Mouse (Mus musculus): ENCODE data around the gene Tapbp. TPM values are rescaled to one million over a fixed set of nuclear protein-coding genes. Genes with fewer than 3 reads are reported as not detected.
"Not testable (repeated sequence)": the region's sequence is repeated elsewhere in the genome, so short reads cannot be mapped to it uniquely, and the experiment has no call there.

The Tapbp gene
- polyA plus RNA-seq, 1 experiment from 2014 or later: 102 TPM

DNA sequence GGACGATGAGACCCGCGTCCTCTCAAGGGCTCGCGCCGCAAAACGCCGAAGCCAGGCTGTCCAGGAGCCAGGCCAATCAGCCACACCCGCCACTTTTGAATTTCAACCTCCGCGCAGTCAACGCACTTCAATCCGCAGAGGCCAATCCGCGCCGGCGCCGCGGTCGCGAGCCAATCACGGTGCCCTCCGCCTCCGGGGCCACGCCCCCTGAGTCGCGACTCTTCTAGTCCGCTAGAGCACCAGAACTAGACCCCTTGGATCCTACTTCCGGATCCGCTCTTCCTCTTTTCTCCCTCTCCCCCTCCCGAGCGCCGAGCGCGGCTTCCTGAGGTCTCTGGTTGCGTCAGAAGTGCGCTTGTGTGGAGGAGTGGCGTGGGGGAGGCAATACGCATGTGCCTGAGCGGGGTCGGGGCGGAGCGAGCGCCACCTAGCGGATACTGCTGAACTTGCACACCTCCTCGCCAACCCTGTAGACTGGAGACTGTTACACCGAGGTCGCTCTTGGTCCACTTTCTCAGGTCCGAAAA lies 25.1 kb upstream of the Tapbp start, which contains the start of gene Kifc1:
Gene Kifc1, minus strand, starts transcription at position 129 of the 527 bp plus-strand sequence.
- Histone ChIP-seq H3K4me2 (replicated peaks; ENCODE audit: low read depth) (peak within 1 kb of the TSS; percentile 80), H3K27ac (ENCODE audit: low read depth, low read length) (no peak within 1 kb of the TSS), H3K9me3 (ENCODE audit: control insufficient read depth) (no peaks in the 10 kb centered on the region), H3K4me3 (ENCODE audit: low read depth, low read length) (peak within 1 kb of the TSS; percentile 66), H3K9ac (ENCODE audit: low read depth, low read length) (peak within 1 kb of the TSS; percentile 40; the same call in 1 of the 2 replicates), H3K27me3 (replicated peaks; ENCODE audit: control insufficient read depth, insufficient read depth, low read length) (no peaks in the 10 kb centered on the region), H3K36me3 (ENCODE audit: control insufficient read depth, insufficient read depth) (peaks cover under 1% of the 10 kb centered on the region; the same call in 1 of the 2 replicates), H3K4me1 (replicated peaks; ENCODE audit: control insufficient read depth, insufficient read depth, low read length) (no peaks in the 10 kb centered on the region)
- WGBS: under 1% methylated on average over 49 of the region's 49 CpGs
- TF ChIP-seq CTCF (IDR thresholded peaks at IDR 0.05; ENCODE audit: low read depth): peak; percentile 100
- peak; percentile 99 for ATAC-seq

DNA sequence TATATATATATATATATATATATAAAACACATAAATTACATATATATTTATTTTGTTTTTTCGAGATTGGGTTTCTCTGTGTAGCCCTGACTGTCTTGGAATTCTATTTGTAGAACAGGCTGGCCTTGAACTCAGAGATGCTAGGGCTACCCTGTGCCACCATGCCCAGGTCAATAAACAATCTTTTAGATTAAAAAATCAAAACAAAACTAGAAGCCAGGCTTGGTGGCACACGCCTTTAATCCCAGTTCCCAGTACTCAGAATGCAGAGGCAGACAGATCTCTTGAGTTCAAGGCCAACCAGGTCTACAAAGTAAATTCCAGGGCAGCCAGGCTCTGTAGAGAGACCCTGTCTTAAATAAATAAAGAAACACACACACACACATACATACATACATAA lies 24.3 kb upstream of the Tapbp start:
- no peak for TF ChIP-seq CTCF (IDR thresholded peaks at IDR 0.05; ENCODE audit: low read depth)
- no peaks in the 10 kb centered on the region for H3K36me3 ChIP-seq (ENCODE audit: control insufficient read depth, insufficient read depth)
- no peak overlapping the region for H3K4me2 ChIP-seq (replicated peaks; ENCODE audit: low read depth)
- no peaks in the 10 kb centered on the region for H3K27me3 ChIP-seq (replicated peaks; ENCODE audit: control insufficient read depth, insufficient read depth, low read length)
- H3K4me1 ChIP-seq (replicated peaks; ENCODE audit: control insufficient read depth, insufficient read depth, low read length): no peaks in the 10 kb centered on the region
- no peak overlapping the region for H3K27ac ChIP-seq (ENCODE audit: low read depth, low read length)
- no peak overlapping the region for H3K4me3 ChIP-seq (ENCODE audit: low read depth, low read length)
- no peak for ATAC-seq
- WGBS: 70% methylated on average over 2 of the region's 2 CpGs
- H3K9me3 ChIP-seq (ENCODE audit: control insufficient read depth): no peaks in the 10 kb centered on the region
- H3K9ac ChIP-seq (ENCODE audit: low read depth, low read length): no peak overlapping the region

DNA sequence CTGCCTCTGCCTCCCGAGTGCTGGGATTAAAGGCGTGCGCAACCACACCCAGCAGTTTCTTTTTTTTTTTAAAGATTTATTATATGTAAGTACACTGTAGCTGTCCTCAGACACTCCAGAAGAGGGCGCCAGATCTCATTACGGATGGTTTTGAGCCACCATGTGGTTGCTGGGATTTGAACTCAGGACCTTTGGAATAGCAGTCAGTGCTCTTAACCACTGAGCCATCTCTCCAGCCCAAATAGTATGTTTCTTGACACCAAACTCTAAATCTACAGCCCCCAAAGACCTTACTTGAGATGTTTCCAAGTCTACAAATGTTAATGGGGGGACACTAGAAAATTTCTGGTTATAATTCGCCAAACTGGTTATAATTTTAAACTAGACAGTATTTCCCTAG lies 23.8 kb upstream of the Tapbp start:
- H3K9me3 ChIP-seq (ENCODE audit: control insufficient read depth); H3K4me2 ChIP-seq (replicated peaks; ENCODE audit: low read depth); H3K9ac ChIP-seq (ENCODE audit: low read depth, low read length); H3K4me3 ChIP-seq (ENCODE audit: low read depth, low read length); H3K27me3 ChIP-seq (replicated peaks; ENCODE audit: control insufficient read depth, insufficient read depth, low read length); ATAC-seq; H3K36me3 ChIP-seq (ENCODE audit: control insufficient read depth, insufficient read depth); H3K27ac ChIP-seq (ENCODE audit: low read depth, low read length); H3K4me1 ChIP-seq (replicated peaks; ENCODE audit: control insufficient read depth, insufficient read depth, low read length): not testable (repeated sequence)
- 67% methylated on average over 6 of the region's 6 CpGs for WGBS
- peak; percentile 28; the same call in 1 of the 2 replicates for TF ChIP-seq CTCF (IDR thresholded peaks at IDR 0.05; ENCODE audit: low read depth)

DNA sequence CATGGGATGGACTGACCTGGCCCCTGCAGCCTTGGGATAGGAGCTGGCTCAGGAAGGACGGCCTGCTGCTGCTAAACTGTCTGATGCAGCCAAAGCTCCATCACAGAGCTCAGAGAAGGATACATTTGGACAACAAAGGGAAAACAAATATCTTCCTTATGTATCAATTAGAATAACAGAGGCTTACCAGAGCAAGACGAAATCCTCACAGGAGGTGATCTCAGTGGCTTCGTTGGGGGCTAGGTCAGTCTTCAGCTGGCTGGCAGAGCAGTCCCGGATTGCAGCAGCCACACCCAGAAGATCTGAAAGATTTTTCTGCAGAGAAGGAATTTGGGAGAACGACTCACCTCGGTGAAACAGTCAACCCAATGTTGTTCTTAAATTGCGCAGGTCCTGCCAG lies 23.3 kb upstream of the Tapbp start:
- no peaks in the 10 kb centered on the region for H3K36me3 ChIP-seq (ENCODE audit: control insufficient read depth, insufficient read depth)
- TF ChIP-seq CTCF (IDR thresholded peaks at IDR 0.05; ENCODE audit: low read depth): no peak
- no peaks in the 10 kb centered on the region for H3K9me3 ChIP-seq (ENCODE audit: control insufficient read depth)
- no peak overlapping the region for H3K27ac ChIP-seq (ENCODE audit: low read depth, low read length)
- no peak overlapping the region for H3K4me3 ChIP-seq (ENCODE audit: low read depth, low read length)
- ATAC-seq: no peak
- 21% methylated on average over 7 of the region's 7 CpGs for WGBS
- H3K4me2 ChIP-seq (replicated peaks; ENCODE audit: low read depth): no peak overlapping the region
- H3K9ac ChIP-seq (ENCODE audit: low read depth, low read length): no peak overlapping the region
- H3K27me3 ChIP-seq (replicated peaks; ENCODE audit: control insufficient read depth, insufficient read depth, low read length): no peaks in the 10 kb centered on the region
- H3K4me1 ChIP-seq (replicated peaks; ENCODE audit: control insufficient read depth, insufficient read depth, low read length): no peaks in the 10 kb centered on the region

DNA sequence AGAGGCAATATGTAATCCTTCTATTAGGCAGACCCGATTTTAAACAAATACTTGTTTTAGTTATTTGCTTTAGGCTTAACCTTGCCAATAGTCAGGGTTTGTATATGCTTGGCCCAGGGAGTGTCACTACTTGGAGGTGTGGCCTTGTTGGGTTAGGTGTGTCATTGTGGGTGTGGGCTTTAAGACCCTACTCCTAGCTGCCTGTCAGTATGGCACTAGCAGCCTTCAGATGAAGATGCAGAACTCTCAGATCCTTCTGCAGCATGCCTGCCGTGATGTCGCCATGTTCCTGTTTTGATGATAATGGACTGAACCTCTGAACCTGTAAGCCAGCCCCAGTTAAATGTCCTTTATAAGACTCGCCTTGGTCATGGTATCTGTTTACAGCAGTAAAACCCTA lies 22.7 kb upstream of the Tapbp start:
- H3K4me2 ChIP-seq (replicated peaks; ENCODE audit: low read depth); ATAC-seq; H3K4me3 ChIP-seq (ENCODE audit: low read depth, low read length); H3K27ac ChIP-seq (ENCODE audit: low read depth, low read length); H3K4me1 ChIP-seq (replicated peaks; ENCODE audit: control insufficient read depth, insufficient read depth, low read length); H3K9me3 ChIP-seq (ENCODE audit: control insufficient read depth); H3K27me3 ChIP-seq (replicated peaks; ENCODE audit: control insufficient read depth, insufficient read depth, low read length); H3K9ac ChIP-seq (ENCODE audit: low read depth, low read length); H3K36me3 ChIP-seq (ENCODE audit: control insufficient read depth, insufficient read depth): not testable (repeated sequence)
- WGBS: 54% methylated on average over 4 of the region's 4 CpGs

DNA sequence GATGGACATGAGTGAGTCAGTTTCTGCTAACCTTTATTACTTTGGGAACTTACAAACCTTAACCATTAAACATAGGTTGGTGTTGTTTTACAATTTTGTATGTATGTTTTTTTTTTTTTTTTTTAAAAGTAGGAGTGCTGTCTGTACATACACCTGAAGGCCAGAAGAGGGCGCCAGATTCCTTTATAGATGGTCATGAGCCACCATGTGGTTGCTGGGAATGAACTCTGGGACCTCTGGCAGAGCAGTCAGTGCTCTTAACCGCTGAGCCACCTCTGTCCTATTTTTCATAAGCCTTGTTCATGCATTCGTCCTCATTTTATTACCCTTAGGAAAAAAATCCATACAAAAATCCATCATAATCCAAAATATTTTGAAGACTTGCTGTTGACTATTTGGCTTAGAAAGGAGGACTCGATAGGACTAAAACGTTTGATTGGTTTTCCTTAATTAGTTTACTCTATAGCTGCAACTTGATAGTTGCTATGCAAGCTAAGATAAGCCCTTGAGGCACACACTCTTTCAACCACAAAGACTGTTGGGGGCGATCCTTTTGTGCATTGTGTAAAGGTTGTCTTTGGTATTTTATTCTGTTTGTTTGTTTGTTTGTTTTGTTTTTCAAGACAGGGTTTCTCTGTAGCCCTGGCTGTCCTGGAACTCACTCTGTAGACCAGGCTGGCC lies 18.4 kb upstream of the Tapbp start:
- Histone ChIP-seq H3K27ac (ENCODE audit: low read depth, low read length) (no peak overlapping the region), H3K9ac (ENCODE audit: low read depth, low read length) (no peak overlapping the region), H3K27me3 (replicated peaks; ENCODE audit: control insufficient read depth, insufficient read depth, low read length) (no peaks in the 10 kb centered on the region), H3K36me3 (ENCODE audit: control insufficient read depth, insufficient read depth) (no peaks in the 10 kb centered on the region), H3K4me2 (replicated peaks; ENCODE audit: low read depth) (no peak overlapping the region), H3K4me3 (ENCODE audit: low read depth, low read length) (no peak overlapping the region), H3K9me3 (ENCODE audit: control insufficient read depth) (no peaks in the 10 kb centered on the region), H3K4me1 (replicated peaks; ENCODE audit: control insufficient read depth, insufficient read depth, low read length) (no peaks in the 10 kb centered on the region)
- ATAC-seq: peak; percentile 49; the same call in 1 of the 2 replicates
- WGBS: 27% methylated on average over 6 of the region's 6 CpGs
- peak; percentile 79 for TF ChIP-seq CTCF (IDR thresholded peaks at IDR 0.05; ENCODE audit: low read depth)

DNA sequence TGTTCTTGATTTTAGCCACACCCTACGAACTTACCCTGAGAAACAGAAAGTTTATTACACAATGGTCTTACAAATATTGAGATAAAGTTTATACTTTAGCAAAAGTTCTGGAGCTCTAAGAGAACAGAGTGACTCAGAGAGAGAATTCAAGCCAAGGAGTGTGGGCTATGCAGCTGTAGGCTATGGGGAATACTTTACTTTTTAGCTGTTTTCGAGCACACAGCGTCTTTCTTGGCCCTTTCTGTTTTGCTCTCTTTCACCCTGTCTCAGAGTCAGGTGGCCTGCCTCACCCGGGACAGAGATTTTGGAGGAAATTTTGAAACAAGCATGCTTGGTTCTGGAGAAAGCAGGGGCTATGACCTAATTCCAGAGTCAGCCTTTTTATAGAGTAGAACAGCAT lies 17.5 kb upstream of the Tapbp start:
- 72% methylated on average over 4 of the region's 4 CpGs for WGBS
- not testable (repeated sequence) for H3K4me3 ChIP-seq (ENCODE audit: low read depth, low read length); H3K36me3 ChIP-seq (ENCODE audit: control insufficient read depth, insufficient read depth); H3K27ac ChIP-seq (ENCODE audit: low read depth, low read length); H3K9me3 ChIP-seq (ENCODE audit: control insufficient read depth); H3K4me2 ChIP-seq (replicated peaks; ENCODE audit: low read depth); H3K4me1 ChIP-seq (replicated peaks; ENCODE audit: control insufficient read depth, insufficient read depth, low read length); H3K9ac ChIP-seq (ENCODE audit: low read depth, low read length); H3K27me3 ChIP-seq (replicated peaks; ENCODE audit: control insufficient read depth, insufficient read depth, low read length); ATAC-seq

Measured in intestine, postnatal 0 days (tissue).